14 mouse cellular contexts compared by ENCODE assay signal in the genomic region with DNA sequence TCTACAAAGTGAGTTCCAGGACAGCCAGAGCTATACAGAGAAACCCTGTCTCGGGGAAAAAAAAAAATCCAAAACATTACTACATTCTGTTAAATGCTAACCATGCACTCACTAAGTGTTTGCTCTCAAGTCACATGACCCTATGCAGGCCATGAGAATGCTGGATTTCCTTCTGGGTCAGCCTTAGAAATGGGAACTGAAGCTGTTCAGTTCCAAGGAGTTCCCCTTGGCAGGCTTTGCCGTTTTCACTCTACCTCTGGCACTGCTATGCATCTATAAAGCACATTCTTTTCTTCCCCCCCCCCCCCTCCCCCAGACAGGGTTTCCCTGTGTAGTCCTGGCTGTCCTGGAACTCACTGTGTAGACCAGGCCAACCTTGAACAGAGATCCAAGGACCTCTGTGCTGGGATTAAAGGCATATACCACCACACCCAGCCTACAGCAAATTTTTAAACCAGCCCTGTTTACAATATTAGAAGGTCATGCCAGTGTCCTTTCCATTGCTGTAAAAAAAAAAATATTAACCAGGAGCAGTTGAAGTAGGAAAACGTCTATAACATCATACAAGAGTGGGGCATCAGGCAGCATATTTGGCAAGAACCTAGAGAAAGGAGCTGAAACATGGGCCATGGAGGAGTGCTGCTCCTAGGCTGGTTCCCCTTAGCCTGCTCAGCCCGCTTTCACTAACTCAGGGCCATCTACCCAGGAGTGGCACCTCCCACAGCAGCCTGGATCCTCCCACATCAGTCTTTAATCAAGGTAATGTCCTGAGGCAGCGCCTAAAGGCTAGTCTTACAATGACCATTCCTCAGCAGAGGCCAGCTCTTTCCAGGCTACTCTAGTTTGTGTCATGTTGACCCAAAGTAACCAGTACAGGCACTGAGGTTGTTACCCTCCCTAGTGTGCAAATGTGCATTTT. TPM values are rescaled to one million over a fixed set of nuclear protein-coding genes. Genes with fewer than 3 reads are reported as not detected.
A peak's percentile ranks its signal among the peaks of the same experiment; 100 is the strongest.
DNase-seq lines count a peak whose midpoint lies in the region; ATAC-seq lines count a peak whose summit lies in the region.
"Had no signal": no experiment of that assay in that cellular context is flagged by ENCODE, and none has a peak within 500 bp of the region (broad histone marks: within the 10 kb centered on the region; RNA-seq: fewer than 3 reads in every experiment).

No protein-coding gene starts in this region.

- H3K4me3 ChIP-seq in lung, embryonic 16.5 days (ENCODE audit: low read length) = no peak overlapping the region
- H3K4me3 ChIP-seq: forebrain, embryonic 10.5 days; megakaryocyte, embryonic 14.5 days had no signal

- peak; percentile 60 for ATAC-seq in lung, embryonic 16.5 days (ENCODE audit: low read depth)
- ATAC-seq in megakaryocyte, adult 5-6 weeks (ENCODE audit: poor library complexity, severe bottlenecking) = peak; percentile 82
- ATAC-seq: Patski had no signal

- no peaks in the 10 kb centered on the region for H3K4me1 ChIP-seq in lung, embryonic 16.5 days (replicated peaks; ENCODE audit: control insufficient read depth, insufficient read depth, low read length)
- H3K4me1 ChIP-seq: forebrain, embryonic 10.5 days had no signal

- H3K4me2 ChIP-seq in lung, embryonic 16.5 days (ENCODE audit: low read depth, low read length) = no peak overlapping the region

- WGBS in lung, embryonic 16.5 days = 65% methylated on average over 5 of the region's 5 CpGs

- no peak overlapping the region for H3K9ac ChIP-seq in lung, embryonic 16.5 days (ENCODE audit: low read length)

- no peak overlapping the region for H3K27ac ChIP-seq in lung, embryonic 16.5 days (ENCODE audit: low read length)
- H3K27ac ChIP-seq: forebrain, embryonic 10.5 days had no signal

- no peaks in the 10 kb centered on the region for H3K27me3 ChIP-seq in lung, embryonic 16.5 days (ENCODE audit: control insufficient read depth, insufficient read depth, low read depth, low read length)
- H3K27me3 ChIP-seq: megakaryocyte, embryonic 14.5 days; Patski had no signal

- no peaks in the 10 kb centered on the region for H3K36me3 ChIP-seq in lung, embryonic 16.5 days (ENCODE audit: control insufficient read depth, insufficient read depth, low read length)

- no peak for DNase-seq in lung, postnatal 4 days
- DNase-seq in kidney, adult 8-10 months = peak; percentile 59 to 74
- DNase-seq in kidney, postnatal 25 days = peak; percentile 60 to 73
- no peak for DNase-seq in gastrocnemius, postnatal 36 days
- no peak for DNase-seq in ovary, postnatal 10 days (ENCODE audit: low spot score)
- DNase-seq: cerebellum, adult 8-10 months; heart, postnatal 36 days; layer of hippocampus, adult 9-11 months; thymus, adult 18-20 months had no signal

- intact Hi-C loops in gastrocnemius, postnatal 36 days (cut with DNase I) = no loop called here

- H3K9me3 ChIP-seq in lung, embryonic 16.5 days (ENCODE audit: control insufficient read depth, low read length) = no peaks in the 10 kb centered on the region
- H3K9me3 ChIP-seq: forebrain, embryonic 10.5 days; megakaryocyte, embryonic 14.5 days had no signal

RNA-seq across cellular contexts. Expression of a gene that starts 31.0 kb away (rescaled TPM):
- polyA plus RNA-seq in lung, embryonic 16.5 days (2015; fragmentation: Nextera tagmentation; extraction: Ambion mirVana) = 8.7 and 9.1 TPM in 2 replicates
- total RNA-seq in megakaryocyte, adult 5-6 weeks (2015) = 10.3 and 12.2 TPM in 2 replicates
- 17.7 and 20.7 TPM in 2 replicates for total RNA-seq in megakaryocyte, adult 5-6 weeks (2017)
- 1 to 10 TPM; 6.6 to 6.7 TPM for total RNA-seq in gastrocnemius, postnatal 36 days (2021)

RNA-seq across cellular contexts. Expression of a gene that starts 41.5 kb away (rescaled TPM):
- 60.5 and 63.9 TPM in 2 replicates for polyA plus RNA-seq in lung, embryonic 16.5 days (2015; fragmentation: Nextera tagmentation; extraction: Ambion mirVana)
- total RNA-seq in megakaryocyte, adult 5-6 weeks (2015) = 74.1 and 86.4 TPM in 2 replicates
- total RNA-seq in megakaryocyte, adult 5-6 weeks (2017) = 56.8 and 60.0 TPM in 2 replicates
- 10 to 100 TPM; 20.5 to 23.6 TPM for total RNA-seq in gastrocnemius, postnatal 36 days (2021)

Comparison
In these comparisons a context has a peak if more than half of its experiments do, and no peak if none do; other contexts are left out.
1. DNase-seq: peak in kidney, adult 8-10 months (2 of 2) and kidney, postnatal 25 days (2 of 2); none in lung, postnatal 4 days (0 of 2), gastrocnemius, postnatal 36 days (0 of 2) and ovary, postnatal 10 days (single experiment).